Mouse (Mus musculus) megakaryocyte, embryonic 14.5 days (primary cell): ENCODE results near the gene Akna.

Source experiments
- FLI1 ChIP-seq: IDR thresholded peaks from 2 replicates; pipeline ENCODE4 v1.6.1; 2012; ENCODE audit warnings: low read length, inconsistent platforms, mixed read lengths
- GATA1 ChIP-seq: IDR thresholded peaks from 3 replicates; pipeline ENCODE4 v1.6.1; 2012; ENCODE audit warnings: mixed read lengths, low read length, inconsistent platforms, borderline replicate concordance

GRCm38 (mm10) chr4:63345261-63345660, 57.9 kb downstream of the Akna start:
- TF ChIP-seq GATA1 (no peak), FLI1 (no peak)
